Mouse (Mus musculus) forebrain, postnatal 0 days (tissue): Measurements from ENCODE around the gene Fkbp5. TPM values are rescaled to one million over a fixed set of nuclear protein-coding genes. Genes with fewer than 3 reads are reported as not detected.

Experiments
- ATAC-seq: fragments of 200-750 bp; cut with Nextera tagmentation; 2 replicates; pipeline ENCODE4 v1.8.0; 2017; ENCODE audit warnings: mild to moderate bottlenecking, moderate library complexity
- DNase-seq: peaks from one replicate; pipeline ENCODE4 v3.0.0-alpha.2; 2015
- H3K27ac ChIP-seq: fragments of 300-500 bp; sonication (generic); 2 replicates; pipeline ENCODE4 v1.5.1; 2014; ENCODE audit warnings: low read depth, mild to moderate bottlenecking, antibody characterized with exemption, low read length, moderate library complexity, mixed read lengths
- H3K27me3 ChIP-seq: fragments of 300-500 bp; sonication (generic); 2 replicates; pipeline ENCODE4 v1.6.1; 2014; ENCODE audit warnings: mild to moderate bottlenecking, low read length, mixed read lengths; ENCODE audit not compliant: insufficient read depth
- H3K36me3 ChIP-seq: fragments of 300-500 bp; sonication (generic); 2 replicates; pipeline ENCODE4 v1.6.1; 2014; ENCODE audit warnings: mild to moderate bottlenecking, moderate library complexity; ENCODE audit not compliant: insufficient read depth
- H3K4me1 ChIP-seq: fragments of 300-500 bp; sonication (generic); 2 replicates; pipeline ENCODE4 v1.6.1; 2014; ENCODE audit warnings: antibody characterized with exemption; ENCODE audit not compliant: insufficient read depth
- H3K4me2 ChIP-seq: fragments of 300-500 bp; sonication (generic); 2 replicates; pipeline ENCODE4 v1.6.1; 2014; ENCODE audit warnings: low read depth, mild to moderate bottlenecking, moderate library complexity
- H3K4me3 ChIP-seq: fragments of 300-500 bp; sonication (generic); 2 replicates; pipeline ENCODE4 v1.5.1; 2014; ENCODE audit warnings: low read depth, low read length, mixed read lengths
- H3K9ac ChIP-seq: fragments of 300-500 bp; sonication (generic); 2 replicates; pipeline ENCODE4 v1.6.1; 2014; ENCODE audit warnings: mild to moderate bottlenecking
- H3K9me3 ChIP-seq: fragments of 300-500 bp; sonication (generic); 2 replicates; pipeline ENCODE4 v1.6.1; 2016; ENCODE audit warnings: low read length
- CTCF ChIP-seq: sonication (generic); IDR thresholded peaks from 2 replicates; pipeline ENCODE4 v1.5.1; 2016; ENCODE audit warnings: antibody characterized with exemption, control low read depth, low read depth
- WGBS: fragments of 180-500 bp; shearing (Covaris S2); extraction: QIAGEN DNeasy Blood & Tissue Kit; methylation state at CpG from one replicate; pipeline ENCODE4 v1.1.7; 2014; 5-methylcytosine and 5-hydroxymethylcytosine counted together
- polyA plus RNA-seq: library from polyadenylated mRNA; unstranded; fragments of >200 nt; fragmentation: Nextera tagmentation; extraction: Ambion mirVana; gene quantifications from 2 replicates; pipeline ENCODE4 v1.2.1, GENCODE M21; 2015
- total RNA-seq: library from RNA; depleted of rRNA; stranded (reverse); fragments of >200 nt; gene quantifications from 2 replicates; pipeline ENCODE4 v1.2.3, GENCODE M21; 2014

Gene Fkbp5
- total and polyA plus RNA-seq, 2 experiments from 2014 or later: 21.1 to 37.3 TPM

- H3K4me2 ChIP-seq: peak overlapping the region; percentile 86; the same call in 1 of the 2 replicates
- WGBS: 90% methylated on average over 23 of the region's 23 CpGs
- no peak overlapping the region for H3K27ac ChIP-seq
- no peaks in the 10 kb centered on the region for H3K27me3 ChIP-seq
- TF ChIP-seq CTCF: no peak
- no peak overlapping the region for H3K9ac ChIP-seq
- no peak for ATAC-seq
- H3K36me3 ChIP-seq: no peaks in the 10 kb centered on the region
- peaks cover 9% of the 10 kb centered on the region; the same call in 1 of the 2 replicates for H3K4me1 ChIP-seq
- H3K4me3 ChIP-seq: no peak overlapping the region
- DNase-seq: no peak
- H3K9me3 ChIP-seq: no peaks in the 10 kb centered on the region
These were observed 6.8 kb upstream of the Fkbp5 start for GRCm38 (mm10) chr17:28524009-28524695.

GRCm38 (mm10) chr17:28523355-28524008 is 6.2 kb upstream of the Fkbp5 start:
- ATAC-seq (no peak), DNase-seq (no peak)
- TF ChIP-seq CTCF: no peak
- Histone ChIP-seq H3K4me1 (peaks cover 9% of the 10 kb centered on the region; the same call in 1 of the 2 replicates), H3K27ac (peak overlapping the region; percentile 97), H3K4me3 (peak overlapping the region; percentile 82), H3K9me3 (no peaks in the 10 kb centered on the region), H3K27me3 (no peaks in the 10 kb centered on the region), H3K36me3 (no peaks in the 10 kb centered on the region), H3K9ac (peak overlapping the region; percentile 100), H3K4me2 (peak overlapping the region; percentile 86)
- 8% methylated on average over 28 of the region's 28 CpGs for WGBS

- H3K4me3 ChIP-seq: peak overlapping the region; percentile 82
- peak overlapping the region; percentile 100 for H3K9ac ChIP-seq
- H3K4me1 ChIP-seq: peaks cover 9% of the 10 kb centered on the region; the same call in 1 of the 2 replicates
- DNase-seq: peak; percentile 92
- peak overlapping the region; percentile 97 for H3K27ac ChIP-seq
- H3K36me3 ChIP-seq: no peaks in the 10 kb centered on the region
- ATAC-seq: peak; percentile 86
- WGBS: 1% methylated on average over 39 of the region's 66 CpGs
- no peaks in the 10 kb centered on the region for H3K27me3 ChIP-seq
- peak overlapping the region; percentile 86 for H3K4me2 ChIP-seq
- no peaks in the 10 kb centered on the region for H3K9me3 ChIP-seq
- no peak; the same call in 1 of the 2 replicates for TF ChIP-seq CTCF
These were observed 5.5 kb upstream of the Fkbp5 start for GRCm38 (mm10) chr17:28522623-28523354.

GRCm38 (mm10) chr17:28521920-28522319 is 4.6 kb upstream of the Fkbp5 start:
- DNase-seq: no peak
- Histone ChIP-seq H3K9me3 (no peaks in the 10 kb centered on the region), H3K4me3 (peak overlapping the region; percentile 82), H3K27me3 (no peaks in the 10 kb centered on the region), H3K9ac (peak overlapping the region; percentile 100), H3K27ac (peak overlapping the region; percentile 97), H3K4me1 (peaks cover 11% of the 10 kb centered on the region; the same call in 1 of the 2 replicates), H3K36me3 (no peaks in the 10 kb centered on the region), H3K4me2 (peak overlapping the region; percentile 86)
- TF ChIP-seq CTCF: no peak
- no peak for ATAC-seq
- WGBS: 22% methylated on average over 6 of the region's 6 CpGs

- no peak overlapping the region for H3K27ac ChIP-seq
- H3K4me2 ChIP-seq: no peak overlapping the region
- DNase-seq (no peak), ATAC-seq (no peak)
- no peaks in the 10 kb centered on the region for H3K36me3 ChIP-seq
- 58% methylated on average over 5 of the region's 5 CpGs for WGBS
- no peak overlapping the region for H3K4me3 ChIP-seq
- no peak overlapping the region for H3K9ac ChIP-seq
- no peak for TF ChIP-seq CTCF
- H3K4me1 ChIP-seq: peaks cover 11% of the 10 kb centered on the region; the same call in 1 of the 2 replicates
- H3K9me3 ChIP-seq: no peaks in the 10 kb centered on the region
- no peaks in the 10 kb centered on the region for H3K27me3 ChIP-seq
These were observed 3.9 kb upstream of the Fkbp5 start for GRCm38 (mm10) chr17:28521071-28521726.

GRCm38 (mm10) chr17:28520561-28520960 is 3.2 kb upstream of the Fkbp5 start:
- no peak for TF ChIP-seq CTCF
- DNase-seq: no peak
- Histone ChIP-seq H3K4me2 (no peak overlapping the region), H3K4me1 (peaks cover 11% of the 10 kb centered on the region; the same call in 1 of the 2 replicates), H3K27ac (no peak overlapping the region), H3K4me3 (no peak overlapping the region), H3K9me3 (no peaks in the 10 kb centered on the region), H3K36me3 (no peaks in the 10 kb centered on the region), H3K9ac (no peak overlapping the region), H3K27me3 (no peaks in the 10 kb centered on the region)
- WGBS: 83% methylated on average over 4 of the region's 4 CpGs
- no peak for ATAC-seq
